Mouse (Mus musculus) forebrain, postnatal 0 days (tissue): ENCODE data around the gene Gm10065. TPM values are rescaled to one million over a fixed set of nuclear protein-coding genes. Genes with fewer than 3 reads are reported as not detected.
A peak's percentile ranks its signal among the peaks of the same experiment; 100 is the strongest.

Experiments
- ATAC-seq: fragments of 200-750 bp; cut with Nextera tagmentation; 2 replicates; pipeline ENCODE4 v1.8.0; 2017; ENCODE audit warnings: mild to moderate bottlenecking, moderate library complexity
- DNase-seq: peaks from one replicate; pipeline ENCODE4 v3.0.0-alpha.2; 2015
- H3K27ac ChIP-seq: fragments of 300-500 bp; sonication (generic); 2 replicates; pipeline ENCODE4 v1.5.1; 2014; ENCODE audit warnings: low read depth, mild to moderate bottlenecking, antibody characterized with exemption, low read length, moderate library complexity, mixed read lengths
- H3K27me3 ChIP-seq: fragments of 300-500 bp; sonication (generic); 2 replicates; pipeline ENCODE4 v1.6.1; 2014; ENCODE audit warnings: mild to moderate bottlenecking, low read length, mixed read lengths; ENCODE audit not compliant: insufficient read depth
- H3K36me3 ChIP-seq: fragments of 300-500 bp; sonication (generic); 2 replicates; pipeline ENCODE4 v1.6.1; 2014; ENCODE audit warnings: mild to moderate bottlenecking, moderate library complexity; ENCODE audit not compliant: insufficient read depth
- H3K4me1 ChIP-seq: fragments of 300-500 bp; sonication (generic); 2 replicates; pipeline ENCODE4 v1.6.1; 2014; ENCODE audit warnings: antibody characterized with exemption; ENCODE audit not compliant: insufficient read depth
- H3K4me2 ChIP-seq: fragments of 300-500 bp; sonication (generic); 2 replicates; pipeline ENCODE4 v1.6.1; 2014; ENCODE audit warnings: low read depth, mild to moderate bottlenecking, moderate library complexity
- H3K4me3 ChIP-seq: fragments of 300-500 bp; sonication (generic); 2 replicates; pipeline ENCODE4 v1.5.1; 2014; ENCODE audit warnings: low read depth, low read length, mixed read lengths
- H3K9ac ChIP-seq: fragments of 300-500 bp; sonication (generic); 2 replicates; pipeline ENCODE4 v1.6.1; 2014; ENCODE audit warnings: mild to moderate bottlenecking
- H3K9me3 ChIP-seq: fragments of 300-500 bp; sonication (generic); 2 replicates; pipeline ENCODE4 v1.6.1; 2016; ENCODE audit warnings: low read length
- CTCF ChIP-seq: sonication (generic); IDR thresholded peaks from 2 replicates; pipeline ENCODE4 v1.5.1; 2016; ENCODE audit warnings: antibody characterized with exemption, control low read depth, low read depth
- WGBS: fragments of 180-500 bp; shearing (Covaris S2); extraction: QIAGEN DNeasy Blood & Tissue Kit; methylation state at CpG from one replicate; pipeline ENCODE4 v1.1.7; 2014; 5-methylcytosine and 5-hydroxymethylcytosine counted together
- polyA plus RNA-seq: library from polyadenylated mRNA; unstranded; fragments of >200 nt; fragmentation: Nextera tagmentation; extraction: Ambion mirVana; gene quantifications from 2 replicates; pipeline ENCODE4 v1.2.1, GENCODE M21; 2015
- total RNA-seq: library from RNA; depleted of rRNA; stranded (reverse); fragments of >200 nt; gene quantifications from 2 replicates; pipeline ENCODE4 v1.2.3, GENCODE M21; 2014

Gene Gm10065
- total and polyA plus RNA-seq, 2 experiments from 2014 or later = not detected

- no peaks in the 10 kb centered on the region for H3K27me3 ChIP-seq
- under 1% methylated on average over 23 of the region's 23 CpGs for WGBS
- TF ChIP-seq CTCF = no peak
- H3K36me3 ChIP-seq = peaks cover 2% of the 10 kb centered on the region; the same call in 1 of the 2 replicates
- H3K9ac ChIP-seq = peak within 1 kb of the TSS; percentile 59
- DNase-seq (peak; percentile 91), ATAC-seq (peak; percentile 96)
- peak within 1 kb of the TSS; percentile 71 for H3K4me2 ChIP-seq
- peak within 1 kb of the TSS; percentile 77 for H3K4me3 ChIP-seq
- peaks cover 4% of the 10 kb centered on the region; the same call in 1 of the 2 replicates for H3K4me1 ChIP-seq
- H3K27ac ChIP-seq = peak within 1 kb of the TSS; percentile 73
- H3K9me3 ChIP-seq = no peaks in the 10 kb centered on the region
These were observed 25.8 kb downstream of the Gm10065 start, which contains the start of gene Zscan26 for GRCm38 (mm10) chr13:21453449-21453848. Gene Zscan26, minus strand, starts transcription at chr13:21453730.

- Histone ChIP-seq H3K4me1 (peaks cover 4% of the 10 kb centered on the region; the same call in 1 of the 2 replicates), H3K4me3 (peak overlapping the region; percentile 77), H3K4me2 (peak overlapping the region; percentile 71), H3K27ac (peak overlapping the region; percentile 73), H3K9me3 (no peaks in the 10 kb centered on the region), H3K27me3 (no peaks in the 10 kb centered on the region), H3K9ac (peak overlapping the region; percentile 59), H3K36me3 (peaks cover 2% of the 10 kb centered on the region; the same call in 1 of the 2 replicates)
- TF ChIP-seq CTCF = no peak
- ATAC-seq = peak; percentile 28
- DNase-seq = no peak
- WGBS = 1% methylated on average over 13 of the region's 13 CpGs
These were observed 26.2 kb downstream of the Gm10065 start for GRCm38 (mm10) chr13:21453042-21453441.

- H3K27ac ChIP-seq = no peak overlapping the region
- H3K4me1 ChIP-seq = peaks cover 4% of the 10 kb centered on the region; the same call in 1 of the 2 replicates
- DNase-seq (no peak), ATAC-seq (no peak)
- H3K27me3 ChIP-seq = no peaks in the 10 kb centered on the region
- WGBS = 75% methylated on average over 16 of the region's 16 CpGs
- TF ChIP-seq CTCF = no peak
- H3K4me2 ChIP-seq = no peak overlapping the region
- H3K9me3 ChIP-seq = no peaks in the 10 kb centered on the region
- H3K4me3 ChIP-seq = no peak overlapping the region
- H3K9ac ChIP-seq = no peak overlapping the region
- H3K36me3 ChIP-seq = peaks cover 40% of the 10 kb centered on the region
These were observed 31.2 kb downstream of the Gm10065 start for GRCm38 (mm10) chr13:21447856-21448614.

- no peak for TF ChIP-seq CTCF
- Histone ChIP-seq H3K9ac (no peak overlapping the region), H3K4me1 (no peaks in the 10 kb centered on the region), H3K27me3 (no peaks in the 10 kb centered on the region), H3K27ac (no peak overlapping the region), H3K9me3 (no peaks in the 10 kb centered on the region), H3K4me2 (no peak overlapping the region), H3K36me3 (peaks cover 41% of the 10 kb centered on the region), H3K4me3 (no peak overlapping the region)
- DNase-seq (no peak), ATAC-seq (no peak)
- WGBS = 88% methylated on average over 9 of the region's 9 CpGs
These were observed 32.4 kb downstream of the Gm10065 start for GRCm38 (mm10) chr13:21446796-21447195.

- H3K27me3 ChIP-seq = no peaks in the 10 kb centered on the region
- H3K27ac ChIP-seq = no peak overlapping the region
- peak overlapping the region; percentile 55 for H3K4me3 ChIP-seq
- no peak for TF ChIP-seq CTCF
- ATAC-seq (peak; percentile 14; the same call in 1 of the 2 replicates), DNase-seq (no peak)
- H3K36me3 ChIP-seq = peaks cover 25% of the 10 kb centered on the region
- peak overlapping the region; percentile 87 for H3K4me2 ChIP-seq
- H3K4me1 ChIP-seq = no peaks in the 10 kb centered on the region
- peak overlapping the region; percentile 60 for H3K9ac ChIP-seq
- WGBS = 17% methylated on average over 10 of the region's 10 CpGs
- no peaks in the 10 kb centered on the region for H3K9me3 ChIP-seq
These were observed 38.1 kb downstream of the Gm10065 start for GRCm38 (mm10) chr13:21441207-21441572.

GRCm38 (mm10) chr13:21440503-21441206 lies 38.6 kb downstream of the Gm10065 start, which contains the start of gene Pgbd1:
Gene Pgbd1, minus strand, starts transcription at chr13:21441058.
- no peaks in the 10 kb centered on the region for H3K4me1 ChIP-seq
- under 1% methylated on average over 32 of the region's 32 CpGs for WGBS

More at GRCm38 (mm10) chr13:21440503-21441206, 38.6 kb downstream of the Gm10065 start, which contains the start of gene Pgbd1:
- Histone ChIP-seq H3K36me3 (peaks cover 22% of the 10 kb centered on the region), H3K27me3 (no peaks in the 10 kb centered on the region), H3K4me2 (peak within 1 kb of the TSS; percentile 87), H3K9me3 (no peaks in the 10 kb centered on the region), H3K4me3 (peak within 1 kb of the TSS; percentile 55), H3K27ac (peak within 1 kb of the TSS; percentile 42), H3K9ac (peak within 1 kb of the TSS; percentile 60)
- ATAC-seq = peak; percentile 98
- DNase-seq = peak; percentile 84
- TF ChIP-seq CTCF = peak; percentile 56
